Comparison of ENCODE assay signal across 9 mouse cellular contexts in the genomic region with DNA sequence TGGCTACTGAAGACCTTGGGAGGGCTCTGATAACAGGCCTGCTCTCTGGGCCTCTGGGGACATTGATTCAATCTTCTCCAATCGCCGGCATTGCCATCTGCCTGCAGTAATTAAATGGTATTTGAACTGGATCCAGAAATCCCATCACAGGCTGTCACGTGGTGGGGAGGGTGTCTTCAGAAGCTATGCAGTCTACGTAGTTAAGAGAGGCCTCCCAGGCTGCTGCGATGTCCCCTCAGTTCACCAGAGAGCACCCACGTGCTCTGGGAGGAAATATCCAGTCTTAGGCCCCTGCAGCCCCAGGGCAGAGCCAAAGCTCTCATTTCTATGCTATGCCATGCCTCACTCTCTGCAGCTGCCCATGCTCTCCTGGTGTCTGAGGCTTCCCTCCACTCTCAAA. TPM values are rescaled to one million over a fixed set of nuclear protein-coding genes. Genes with fewer than 3 reads are reported as not detected.
DNase-seq lines count a peak whose midpoint lies in the region; ATAC-seq and TF ChIP-seq lines count a peak whose summit lies in the region.
"Had no signal": no experiment of that assay in that cellular context is flagged by ENCODE, and none has a peak within 500 bp of the region (broad histone marks: within the 10 kb centered on the region; RNA-seq: fewer than 3 reads in every experiment).

No protein-coding gene starts in this region.

- H3K9ac ChIP-seq in hindbrain, embryonic 11.5 days (ENCODE audit: low read depth, low read length) = no peak overlapping the region
- H3K9ac ChIP-seq in liver, embryonic 13.5 days = no peak overlapping the region

- no peaks in the 10 kb centered on the region for H3K9me3 ChIP-seq in hindbrain, embryonic 11.5 days (ENCODE audit: control insufficient read depth, low read length)
- H3K9me3 ChIP-seq in liver, embryonic 13.5 days (replicated peaks) = no peaks in the 10 kb centered on the region

- TF ChIP-seq CTCF in C2C12 (IDR thresholded peaks at IDR 0.05; ENCODE audit: control insufficient read depth, insufficient read depth, insufficient read length) = no peak

- H3ac ChIP-seq in C2C12 (ENCODE audit: control insufficient read depth, insufficient read length, low read depth) = no peak overlapping the region

- ATAC-seq in frontal cortex, adult (ENCODE audit: low TSS enrichment) = peak; percentile 14
- ATAC-seq in hindbrain, embryonic 11.5 days (ENCODE audit: low FRiP score) = peak; percentile 47
- ATAC-seq in liver, embryonic 13.5 days (ENCODE audit: low read depth) = no peak

- H3K4me1 ChIP-seq in hindbrain, embryonic 11.5 days (replicated peaks; ENCODE audit: control insufficient read depth, insufficient read depth, low read length) = peaks cover 29% of the 10 kb centered on the region
- peaks cover 79% of the 10 kb centered on the region for H3K4me1 ChIP-seq in liver, embryonic 13.5 days (replicated peaks)

- no peak overlapping the region for H3K4me3 ChIP-seq in C2C12 (ENCODE audit: insufficient read depth, poor library complexity, severe bottlenecking)
- H3K4me3 ChIP-seq in hindbrain, embryonic 11.5 days (ENCODE audit: low read depth, low read length) = no peak overlapping the region
- no peak overlapping the region for H3K4me3 ChIP-seq in liver, embryonic 13.5 days (replicated peaks)

- no peak overlapping the region for H3K4me2 ChIP-seq in hindbrain, embryonic 11.5 days (replicated peaks; ENCODE audit: low read depth, low read length)
- no peak overlapping the region for H3K4me2 ChIP-seq in liver, embryonic 13.5 days

- H3K36me3 ChIP-seq in C2C12 (ENCODE audit: control insufficient read depth, insufficient read depth) = no peaks in the 10 kb centered on the region
- 0 out of 2 replicates have a peak, but pooled peaks cover 2% of the 10 kb centered on the region for H3K36me3 ChIP-seq in hindbrain, embryonic 11.5 days (ENCODE audit: control insufficient read depth, insufficient read depth, low read length)
- H3K36me3 ChIP-seq in liver, embryonic 13.5 days = 0 out of 2 replicates have a peak, but pooled peaks cover 4% of the 10 kb centered on the region

- DNase-seq in frontal cortex, postnatal 10 days (ENCODE audit: low spot score in 2 of 2) = no peak
- peak; percentile 51 for DNase-seq in hindbrain, embryonic 11.5 days (ENCODE audit: low spot score)
- DNase-seq in liver, embryonic 13.5 days = no peak
- DNase-seq in gastrocnemius, postnatal 25 days = no peak
- no peak for DNase-seq in urinary bladder, postnatal 25 days (ENCODE audit: low spot score)
- no peak for DNase-seq in testis, postnatal 10 days (ENCODE audit: low spot score)

- H3K27me3 ChIP-seq in C2C12 (ENCODE audit: control insufficient read depth, insufficient read depth, insufficient read length) = no peaks in the 10 kb centered on the region
- H3K27me3 ChIP-seq in hindbrain, embryonic 11.5 days (ENCODE audit: control insufficient read depth, insufficient read depth, low read length) = no peaks in the 10 kb centered on the region
- no peaks in the 10 kb centered on the region for H3K27me3 ChIP-seq in liver, embryonic 13.5 days

- 52% methylated on average over 6 of the region's 6 CpGs for WGBS in hindbrain, embryonic 11.5 days
- 51% methylated on average over 6 of the region's 6 CpGs for WGBS in liver, embryonic 13.5 days (ENCODE audit: insufficient replicate concordance)

- H3K79me2 ChIP-seq in C2C12 (ENCODE audit: control insufficient read depth, insufficient read depth) = no peaks in the 10 kb centered on the region

- no peaks in the 10 kb centered on the region for H3K79me3 ChIP-seq in C2C12 (ENCODE audit: low read depth)

- no peak overlapping the region for H3K27ac ChIP-seq in hindbrain, embryonic 11.5 days (ENCODE audit: low read depth, low read length)
- peak overlapping the region; percentile 25; the same call in 1 of the 2 replicates for H3K27ac ChIP-seq in liver, embryonic 13.5 days
- H3K27ac ChIP-seq: kidney, postnatal 0 days had no signal

TF ChIP-seq in C2C12, 6 proteins besides CTCF, POLR2A, EP300 and RAD21:
- TF ChIP-seq MYOD1 (IDR thresholded peaks at IDR 0.05; ENCODE audit: control insufficient read depth, insufficient read length, low read depth) (no peak), USF1 (IDR thresholded peaks at IDR 0.05; ENCODE audit: low read depth) (peak; percentile 17), MAX (IDR thresholded peaks at IDR 0.05) (no peak), CEBPB (IDR thresholded peaks at IDR 0.05; ENCODE audit: low read depth) (no peak), FOSL1 (IDR thresholded peaks at IDR 0.05; ENCODE audit: insufficient read depth, low read length, poor library complexity, severe bottlenecking) (no peak), MYOG (IDR thresholded peaks at IDR 0.05; ENCODE audit: control insufficient read depth, extremely low read depth, insufficient read length) (no peak)

RNA-seq across cellular contexts. Expression of a gene that starts 11.1 kb away (rescaled TPM):
- 0.66 TPM for polyA plus RNA-seq in C2C12 (2012; fragmentation: generic; extraction: Trizol)
- polyA plus RNA-seq in hindbrain, embryonic 11.5 days (2014; fragmentation: Nextera tagmentation; extraction: Ambion mirVana) = 17.7 and 24.4 TPM in 2 replicates
- polyA plus RNA-seq in liver, embryonic 13.5 days (2015; fragmentation: Nextera tagmentation; extraction: Ambion mirVana) = 1.1 and 1.2 TPM in 2 replicates
- under 1 TPM; 0.36 to 0.78 TPM for total RNA-seq in gastrocnemius, postnatal 25 days (2021)
